Mouse (Mus musculus) forebrain, embryonic 16.5 days (tissue): ENCODE measurements around the gene Dnah3. TPM values are rescaled to one million over a fixed set of nuclear protein-coding genes. Genes with fewer than 3 reads are reported as not detected.

Source experiments
- ATAC-seq: fragments of 200-750 bp; cut with Nextera tagmentation; 2 replicates; pipeline ENCODE4 v1.8.0; 2017; ENCODE audit warnings: mild to moderate bottlenecking, moderate library complexity
- H3K27ac ChIP-seq: fragments of 300-500 bp; sonication (generic); 2 replicates; pipeline ENCODE4 v1.5.1; 2014; ENCODE audit warnings: low read length, control low read depth
- H3K27me3 ChIP-seq: fragments of 300-500 bp; sonication (generic); replicated peaks from 2 replicates; pipeline ENCODE4 v1.6.1; 2014; ENCODE audit warnings: low read length; ENCODE audit not compliant: control insufficient read depth, insufficient read depth
- H3K36me3 ChIP-seq: fragments of 300-500 bp; sonication (generic); 2 replicates; pipeline ENCODE4 v1.6.1; 2014; ENCODE audit not compliant: control insufficient read depth, insufficient read depth
- H3K4me1 ChIP-seq: fragments of 300-500 bp; sonication (generic); replicated peaks from 2 replicates; pipeline ENCODE4 v1.6.1; 2014; ENCODE audit warnings: low read length; ENCODE audit not compliant: control insufficient read depth, insufficient read depth
- H3K4me2 ChIP-seq: fragments of 300-500 bp; sonication (generic); 2 replicates; pipeline ENCODE4 v1.6.1; 2014; ENCODE audit warnings: mild to moderate bottlenecking, low read length, control low read depth
- H3K4me3 ChIP-seq: fragments of 300-500 bp; sonication (generic); replicated peaks from 2 replicates; pipeline ENCODE4 v1.5.1; 2014; ENCODE audit warnings: mild to moderate bottlenecking, low read length, control low read depth
- H3K9ac ChIP-seq: fragments of 300-500 bp; sonication (generic); replicated peaks from 2 replicates; pipeline ENCODE4 v1.6.1; 2014; ENCODE audit warnings: low read depth, low read length, control low read depth
- H3K9me3 ChIP-seq: fragments of 300-500 bp; sonication (generic); 2 replicates; pipeline ENCODE4 v1.6.1; 2016; ENCODE audit warnings: low read length; ENCODE audit not compliant: control insufficient read depth
- whole genome bisulfite sequencing: fragments of 180-500 bp; shearing (Covaris S2); extraction: QIAGEN DNeasy Blood & Tissue Kit; methylation state at CpG from one replicate; pipeline ENCODE4 v1.1.7; 2014; 5-methylcytosine and 5-hydroxymethylcytosine counted together
- polyA plus RNA-seq: library from polyadenylated mRNA; unstranded; fragments of >200 nt; fragmentation: Nextera tagmentation; extraction: Ambion mirVana; gene quantifications from 2 replicates; pipeline ENCODE4 v1.2.1, GENCODE M21; 2015

Dnah3 gene
- polyA plus RNA-seq, 1 experiment from 2014 or later: not detected

GRCm38 (mm10) chr7:119937036-119937435 lies 158.0 kb downstream of the Dnah3 start:
- Histone ChIP-seq H3K36me3 (no peaks in the 10 kb centered on the region), H3K9ac (no peak overlapping the region), H3K4me3 (no peak overlapping the region), H3K4me1 (no peaks in the 10 kb centered on the region), H3K9me3 (no peaks in the 10 kb centered on the region), H3K4me2 (no peak overlapping the region), H3K27me3 (no peaks in the 10 kb centered on the region), H3K27ac (no peak overlapping the region)
- WGBS: 67% methylated on average over 5 of the region's 5 CpGs
- no peak for ATAC-seq

- Histone ChIP-seq H3K4me1 (no peaks in the 10 kb centered on the region), H3K4me2 (no peak overlapping the region), H3K9ac (no peak overlapping the region), H3K9me3 (no peaks in the 10 kb centered on the region), H3K36me3 (no peaks in the 10 kb centered on the region), H3K27me3 (no peaks in the 10 kb centered on the region), H3K4me3 (no peak overlapping the region), H3K27ac (no peak overlapping the region)
- ATAC-seq: no peak
These were observed 158.8 kb downstream of the Dnah3 start for GRCm38 (mm10) chr7:119936321-119936720.

- ATAC-seq: no peak
- Histone ChIP-seq H3K27me3 (no peaks in the 10 kb centered on the region), H3K36me3 (no peaks in the 10 kb centered on the region), H3K4me2 (no peak overlapping the region), H3K9ac (no peak overlapping the region), H3K27ac (no peak overlapping the region), H3K4me3 (no peak overlapping the region), H3K9me3 (no peaks in the 10 kb centered on the region), H3K4me1 (no peaks in the 10 kb centered on the region)
- 65% methylated on average over 2 of the region's 2 CpGs for WGBS
These were observed 166.2 kb downstream of the Dnah3 start for GRCm38 (mm10) chr7:119928783-119929440.

- Histone ChIP-seq H3K27ac (no peak overlapping the region), H3K4me3 (no peak overlapping the region), H3K9me3 (no peaks in the 10 kb centered on the region), H3K4me2 (no peak overlapping the region), H3K27me3 (no peaks in the 10 kb centered on the region), H3K4me1 (no peaks in the 10 kb centered on the region), H3K36me3 (no peaks in the 10 kb centered on the region), H3K9ac (no peak overlapping the region)
- 78% methylated on average over 4 of the region's 4 CpGs for WGBS
- ATAC-seq: no peak
These were observed 174.0 kb downstream of the Dnah3 start for GRCm38 (mm10) chr7:119921054-119921453.

DNA sequence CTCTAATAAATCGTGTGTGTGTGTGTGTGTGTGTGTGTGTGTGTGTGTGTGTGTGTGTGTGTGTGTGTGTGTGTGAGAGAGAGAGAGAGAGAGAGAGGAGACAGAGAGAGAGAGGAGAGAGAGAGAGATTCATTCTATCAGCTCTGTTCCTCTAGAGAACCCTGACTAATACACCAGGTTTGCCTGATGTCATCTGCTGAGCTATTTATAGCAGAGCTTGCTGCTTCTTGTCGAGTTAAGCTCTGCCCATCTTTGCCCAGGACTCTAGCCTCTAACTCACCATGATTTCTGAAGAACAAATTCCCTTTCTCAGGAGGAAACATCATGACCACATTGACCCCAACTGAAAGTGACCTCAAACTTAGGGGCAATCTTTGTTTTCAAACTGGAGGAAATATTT lies 174.6 kb downstream of the Dnah3 start:
- Histone ChIP-seq H3K4me3 (no peak overlapping the region), H3K36me3 (no peaks in the 10 kb centered on the region), H3K4me2 (no peak overlapping the region), H3K9me3 (no peaks in the 10 kb centered on the region), H3K4me1 (no peaks in the 10 kb centered on the region), H3K9ac (no peak overlapping the region), H3K27ac (no peak overlapping the region), H3K27me3 (no peaks in the 10 kb centered on the region)
- ATAC-seq: no peak
- WGBS: 50% methylated on average over 2 of the region's 2 CpGs

- no peak overlapping the region for H3K4me3 ChIP-seq
- no peak overlapping the region for H3K4me2 ChIP-seq
- WGBS: 88% methylated on average over 3 of the region's 3 CpGs
- H3K4me1 ChIP-seq: no peaks in the 10 kb centered on the region
- H3K36me3 ChIP-seq: no peaks in the 10 kb centered on the region
- H3K9me3 ChIP-seq: no peaks in the 10 kb centered on the region
- H3K27ac ChIP-seq: no peak overlapping the region
- no peaks in the 10 kb centered on the region for H3K27me3 ChIP-seq
- ATAC-seq: no peak
- no peak overlapping the region for H3K9ac ChIP-seq
These were observed 183.4 kb downstream of the Dnah3 start for GRCm38 (mm10) chr7:119911727-119912126.

DNA sequence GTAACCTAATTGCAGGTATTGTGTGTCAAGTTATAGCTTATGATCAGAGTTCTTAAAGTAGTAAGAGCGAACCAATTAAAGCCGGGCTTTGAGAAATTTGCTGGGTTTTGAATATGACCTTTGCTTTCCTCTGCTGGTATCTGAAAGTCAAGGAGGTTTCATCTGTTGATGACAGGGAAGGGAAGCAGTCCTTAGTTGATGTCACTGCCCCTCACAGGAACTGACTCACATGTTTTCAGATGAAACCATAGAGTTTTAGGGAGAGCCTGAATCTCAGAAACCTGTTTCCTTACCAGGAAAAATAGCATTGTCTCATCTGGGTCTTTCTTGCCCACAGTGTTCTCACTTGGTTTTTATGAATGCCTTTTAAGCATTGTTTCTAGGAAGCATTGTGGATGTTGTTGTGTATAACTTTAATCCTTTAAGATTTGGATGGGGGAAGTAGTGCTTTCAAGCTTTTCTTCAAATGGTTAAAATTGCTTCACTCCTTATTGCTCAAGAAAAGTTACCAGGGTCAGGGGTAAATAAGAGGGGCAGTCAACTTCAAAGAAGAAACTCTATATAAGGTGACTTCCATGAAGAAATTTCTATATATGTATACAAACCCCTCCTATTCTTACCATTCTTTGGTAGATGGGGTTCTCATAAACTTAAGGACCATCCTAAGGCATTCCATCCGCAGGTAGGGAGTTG lies 188.4 kb downstream of the Dnah3 start:
- no peak for ATAC-seq
- Histone ChIP-seq H3K9ac (no peak overlapping the region), H3K27me3 (no peaks in the 10 kb centered on the region), H3K4me3 (no peak overlapping the region), H3K36me3 (no peaks in the 10 kb centered on the region), H3K9me3 (no peaks in the 10 kb centered on the region), H3K27ac (no peak overlapping the region), H3K4me2 (no peak overlapping the region), H3K4me1 (no peaks in the 10 kb centered on the region)
- WGBS: 94% methylated on average over 3 of the region's 3 CpGs

DNA sequence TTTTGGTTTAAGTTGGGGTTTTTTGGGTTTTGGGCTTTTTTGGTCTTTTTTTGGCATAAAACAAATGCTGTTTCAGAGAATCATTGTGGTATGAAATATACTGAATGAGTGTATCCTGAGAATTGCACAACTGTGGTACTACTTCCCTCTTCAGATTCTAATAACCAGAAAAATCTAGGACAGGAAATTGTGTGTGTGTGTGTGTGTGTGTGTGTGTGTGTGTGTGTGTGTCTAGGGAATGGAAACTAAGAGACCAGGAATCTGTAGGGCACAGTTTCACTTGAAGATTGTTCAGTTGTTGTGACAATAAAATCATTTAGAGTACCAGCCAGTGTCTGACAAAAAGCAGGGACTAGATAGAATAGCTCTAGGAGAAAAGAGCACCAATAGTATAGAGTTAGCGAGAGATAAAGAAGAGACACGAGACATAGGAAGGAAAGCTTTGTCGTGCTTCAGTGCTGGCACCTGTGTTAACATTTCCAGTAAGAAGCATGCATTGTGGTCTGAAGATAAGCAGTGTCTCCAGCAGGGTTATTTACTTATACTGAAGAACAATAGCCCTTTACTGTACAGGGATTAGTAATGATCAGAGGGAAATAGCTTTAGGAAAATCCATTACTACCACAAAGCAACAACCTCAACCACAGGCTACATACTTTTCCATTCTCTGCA lies 195.6 kb downstream of the Dnah3 start:
- peaks cover 13% of the 10 kb centered on the region for H3K4me1 ChIP-seq
- WGBS: 81% methylated on average over 3 of the region's 3 CpGs
- H3K9ac ChIP-seq: no peak overlapping the region
- no peak overlapping the region for H3K4me3 ChIP-seq
- no peaks in the 10 kb centered on the region for H3K9me3 ChIP-seq
- ATAC-seq: no peak
- no peak overlapping the region for H3K27ac ChIP-seq
- no peaks in the 10 kb centered on the region for H3K36me3 ChIP-seq
- no peaks in the 10 kb centered on the region for H3K27me3 ChIP-seq
- H3K4me2 ChIP-seq: no peak overlapping the region

DNA sequence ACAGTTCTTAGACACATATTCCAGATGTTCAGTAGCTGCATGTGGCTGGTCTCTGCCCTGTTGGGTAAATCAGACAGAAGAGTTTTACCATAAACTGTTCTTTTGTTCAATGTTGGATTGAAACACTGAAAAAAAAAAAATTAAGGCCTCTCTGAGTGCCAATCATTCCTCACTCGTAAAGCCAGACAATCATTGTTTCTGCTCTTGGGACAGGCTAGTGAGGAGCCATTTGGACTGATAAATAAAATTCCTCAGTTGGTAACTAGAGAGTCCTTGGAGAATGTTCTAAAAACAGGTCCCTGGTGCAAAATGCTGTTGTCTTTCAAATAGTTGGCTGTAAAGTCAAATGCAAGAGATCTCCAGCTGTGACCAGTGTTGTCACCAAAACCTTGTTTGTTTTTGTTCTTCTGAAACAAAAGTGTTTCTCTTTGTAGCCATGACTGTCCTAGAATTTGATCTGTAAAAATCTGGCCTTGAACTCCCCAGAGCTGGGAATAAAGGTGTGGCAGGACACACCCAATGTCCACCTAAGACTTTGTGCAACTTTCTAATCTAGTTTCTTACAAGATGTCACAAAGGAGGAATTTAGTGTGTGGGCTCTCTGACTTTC lies 196.7 kb downstream of the Dnah3 start:
- peaks cover 21% of the 10 kb centered on the region for H3K4me1 ChIP-seq
- no peaks in the 10 kb centered on the region for H3K27me3 ChIP-seq
- H3K4me3 ChIP-seq: no peak overlapping the region
- no peak for ATAC-seq
- H3K9me3 ChIP-seq: no peaks in the 10 kb centered on the region
- WGBS: 74% methylated on average over 1 of the region's 1 CpGs
- no peak overlapping the region for H3K27ac ChIP-seq
- no peaks in the 10 kb centered on the region for H3K36me3 ChIP-seq
- no peak overlapping the region for H3K9ac ChIP-seq
- H3K4me2 ChIP-seq: no peak overlapping the region
